Mouse (Mus musculus) adrenal gland, postnatal 10 days (tissue): ENCODE measurements around the gene Cacnb4. TPM values are rescaled to one million over a fixed set of nuclear protein-coding genes. Genes with fewer than 3 reads are reported as not detected.

ENCODE experiments used
- DNase-seq: peaks from one replicate; pipeline ENCODE4 v3.0.0; 2021; ENCODE audit warnings: mixed read lengths
- total RNA-seq, 2 experiments: library from RNA; stranded (reverse); gene quantifications; 2 replicates each; pipeline ENCODE4 v1.2.3; 2021

Gene Cacnb4
- total RNA-seq, 2 experiments from 2014 or later = 0.36 to 1.4 TPM

GRCm38 (mm10) chr2:52647255-52647998 is 29.2 kb downstream of the Cacnb4 start:
- no peak for DNase-seq

- DNase-seq = no peak
Observed at GRCm38 (mm10) chr2:52643657-52644056, 33.0 kb downstream of the Cacnb4 start.

GRCm38 (mm10) chr2:52639530-52639875 is 37.1 kb downstream of the Cacnb4 start:
- no peak for DNase-seq

- no peak for DNase-seq
Observed at GRCm38 (mm10) chr2:52638857-52639529, 37.6 kb downstream of the Cacnb4 start.

GRCm38 (mm10) chr2:52638226-52638625 is 38.4 kb downstream of the Cacnb4 start:
- DNase-seq = no peak

- no peak for DNase-seq
Observed at GRCm38 (mm10) chr2:52636051-52636450, 40.6 kb downstream of the Cacnb4 start.

- DNase-seq = no peak
Observed at GRCm38 (mm10) chr2:52635358-52635757, 41.3 kb downstream of the Cacnb4 start.

GRCm38 (mm10) chr2:52632880-52633279 is 43.8 kb downstream of the Cacnb4 start:
- DNase-seq = peak; percentile 80

- no peak for DNase-seq
Observed at GRCm38 (mm10) chr2:52628186-52628585, 48.4 kb downstream of the Cacnb4 start.

- DNase-seq = no peak
Observed at GRCm38 (mm10) chr2:52626266-52626665, 50.4 kb downstream of the Cacnb4 start.

GRCm38 (mm10) chr2:52625731-52626130 is 50.9 kb downstream of the Cacnb4 start:
- DNase-seq = no peak

- no peak for DNase-seq
Observed at GRCm38 (mm10) chr2:52623921-52624404, 52.7 kb downstream of the Cacnb4 start.

- peak; percentile 21 for DNase-seq
Observed at GRCm38 (mm10) chr2:52623461-52623860, 53.2 kb downstream of the Cacnb4 start.

- no peak for DNase-seq
Observed at GRCm38 (mm10) chr2:52622616-52623015, 54.0 kb downstream of the Cacnb4 start.

- DNase-seq = no peak
Observed at GRCm38 (mm10) chr2:52619406-52619974, 57.1 kb downstream of the Cacnb4 start.

- no peak for DNase-seq
Observed at GRCm38 (mm10) chr2:52618804-52619203, 57.8 kb downstream of the Cacnb4 start.

- DNase-seq = no peak
Observed at GRCm38 (mm10) chr2:52615429-52615828, 61.2 kb downstream of the Cacnb4 start.

- no peak for DNase-seq
Observed at GRCm38 (mm10) chr2:52613888-52614287, 62.7 kb downstream of the Cacnb4 start.

GRCm38 (mm10) chr2:52609486-52609885 is 67.1 kb downstream of the Cacnb4 start:
- no peak for DNase-seq

GRCm38 (mm10) chr2:52607857-52608485 is 68.7 kb downstream of the Cacnb4 start:
- no peak for DNase-seq

GRCm38 (mm10) chr2:52606331-52606730 is 70.3 kb downstream of the Cacnb4 start:
- DNase-seq = no peak

GRCm38 (mm10) chr2:52605321-52605720 is 71.3 kb downstream of the Cacnb4 start:
- peak; percentile 82 for DNase-seq

GRCm38 (mm10) chr2:52604651-52605020 is 72.0 kb downstream of the Cacnb4 start:
- DNase-seq = no peak
